Mouse (Mus musculus): ENCODE measurements around the gene Zfp541. TPM values are rescaled to one million over a fixed set of nuclear protein-coding genes. Genes with fewer than 3 reads are reported as not detected.

Gene Zfp541
- polyA plus RNA-seq, 1 experiment from 2014 or later = 0.05 TPM

DNA sequence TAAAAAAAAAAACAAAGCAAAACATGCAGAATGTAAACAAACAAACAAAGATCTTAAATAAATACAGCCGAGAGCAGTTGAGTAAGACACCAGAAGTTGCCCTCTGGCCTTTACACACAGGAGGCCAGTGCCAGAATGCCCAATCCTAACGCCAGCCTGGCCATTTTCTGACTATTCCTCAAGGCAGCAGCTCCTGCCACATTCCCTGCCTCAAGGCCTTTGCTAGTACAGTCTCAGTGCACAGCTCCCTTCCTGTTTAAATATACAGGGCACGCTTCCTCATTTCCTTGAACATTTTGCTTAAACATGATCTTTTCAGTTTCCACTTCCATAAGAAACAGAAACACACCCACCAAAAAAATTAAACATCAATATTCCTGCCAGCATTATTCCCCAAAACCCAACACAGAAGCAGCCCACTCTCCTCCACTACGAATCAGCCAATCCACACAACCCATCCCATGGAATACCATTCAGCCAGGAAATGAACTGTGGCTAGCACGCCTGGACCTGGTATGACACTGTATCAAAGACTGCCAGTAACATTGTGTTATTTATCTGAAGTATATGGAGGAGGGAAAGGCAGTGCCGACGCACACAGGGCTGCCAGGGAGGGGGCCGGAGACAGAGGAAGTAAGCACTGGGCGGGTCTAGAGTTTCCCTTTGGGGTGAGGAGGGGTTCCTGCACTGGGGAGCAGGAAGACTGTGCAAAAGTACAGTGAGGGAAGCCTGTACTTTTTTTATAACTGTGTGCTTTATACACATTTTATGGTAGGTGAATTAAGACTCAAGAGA is 43.4 kb upstream of the Zfp541 start:
- no peaks in the 10 kb centered on the region; the same call in 1 of the 2 replicates for H3K4me1 ChIP-seq (replicated peaks; ENCODE audit: control insufficient read depth, insufficient read depth)
- no peaks in the 10 kb centered on the region for H3K27me3 ChIP-seq (ENCODE audit: control insufficient read depth, insufficient read depth, low read length)
- ATAC-seq (ENCODE audit: low FRiP score, low TSS enrichment) (peak; percentile 72), DNase-seq (ENCODE audit: low spot score) (peak; percentile 42)
- no peaks in the 10 kb centered on the region for H3K9me3 ChIP-seq (ENCODE audit: control insufficient read depth, low read length)
- no peak overlapping the region for H3K4me3 ChIP-seq (ENCODE audit: low read depth, low read length)
- H3K4me2 ChIP-seq (replicated peaks; ENCODE audit: low read depth) = no peak overlapping the region
- 63% methylated on average over 9 of the region's 9 CpGs for WGBS
- no peak overlapping the region for H3K9ac ChIP-seq (ENCODE audit: low read length)
- H3K27ac ChIP-seq (replicated peaks) = peak overlapping the region; percentile 15
- H3K36me3 ChIP-seq (ENCODE audit: control insufficient read depth, insufficient read depth, low read length) = no peaks in the 10 kb centered on the region; the same call in 1 of the 2 replicates
- no peak for TF ChIP-seq CTCF (IDR thresholded peaks at IDR 0.05; ENCODE audit: low read depth)
- TF ChIP-seq EP300 (optimal IDR thresholded peaks at IDR 0.05) = no peak

DNA sequence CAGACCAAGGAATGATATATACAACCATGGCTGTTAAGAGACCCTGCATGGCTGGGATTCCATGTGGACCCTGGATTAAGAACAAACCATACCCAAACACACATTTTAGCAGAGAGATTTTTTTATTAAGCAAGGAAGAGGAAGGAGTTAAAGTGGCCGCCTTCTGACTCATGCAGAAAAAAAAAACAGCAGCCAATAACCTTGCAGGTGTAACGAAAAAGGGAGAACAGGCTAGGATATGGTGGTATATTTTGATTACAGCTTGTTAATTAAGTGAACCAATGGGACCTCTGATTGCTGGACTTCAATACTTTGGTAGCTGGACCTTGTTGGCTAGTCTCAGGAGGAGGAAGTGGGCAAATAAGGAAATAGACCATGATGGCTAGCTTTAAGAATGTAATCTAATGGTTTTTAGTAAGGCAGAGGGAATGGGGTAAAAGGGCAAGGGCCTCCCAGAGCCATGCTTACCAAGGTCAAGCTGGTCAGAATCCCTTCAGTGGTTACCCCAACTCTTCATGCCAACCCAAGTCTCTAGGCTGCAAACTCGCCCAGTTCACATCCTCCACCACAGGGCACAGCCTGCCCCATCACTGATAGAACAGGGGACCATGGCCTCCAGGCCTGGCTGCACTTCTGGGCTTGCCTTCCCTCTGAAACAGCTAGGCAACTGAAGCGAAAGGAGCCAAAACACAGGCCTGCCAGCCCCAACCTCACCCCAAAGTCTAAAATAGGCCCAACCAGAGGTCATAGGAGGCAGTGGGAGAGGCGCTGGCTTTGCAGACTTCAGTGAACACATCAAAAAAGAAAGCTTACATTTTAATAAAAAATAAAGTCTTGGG is 42.1 kb upstream of the Zfp541 start:
- Histone ChIP-seq H3K4me3 (ENCODE audit: low read depth, low read length) (no peak overlapping the region), H3K27ac (replicated peaks) (peak overlapping the region; percentile 15), H3K36me3 (ENCODE audit: control insufficient read depth, insufficient read depth, low read length) (no peaks in the 10 kb centered on the region), H3K27me3 (ENCODE audit: control insufficient read depth, insufficient read depth, low read length) (no peaks in the 10 kb centered on the region), H3K9ac (ENCODE audit: low read length) (no peak overlapping the region), H3K9me3 (ENCODE audit: control insufficient read depth, low read length) (no peaks in the 10 kb centered on the region), H3K4me2 (replicated peaks; ENCODE audit: low read depth) (no peak overlapping the region), H3K4me1 (replicated peaks; ENCODE audit: control insufficient read depth, insufficient read depth) (no peaks in the 10 kb centered on the region; the same call in 1 of the 2 replicates)
- ATAC-seq (ENCODE audit: low FRiP score, low TSS enrichment) (peak; percentile 69), DNase-seq (ENCODE audit: low spot score) (no peak)
- 74% methylated on average over 5 of the region's 5 CpGs for WGBS
- TF ChIP-seq EP300 (optimal IDR thresholded peaks at IDR 0.05) = no peak
- TF ChIP-seq CTCF (IDR thresholded peaks at IDR 0.05; ENCODE audit: low read depth) = no peak

DNA sequence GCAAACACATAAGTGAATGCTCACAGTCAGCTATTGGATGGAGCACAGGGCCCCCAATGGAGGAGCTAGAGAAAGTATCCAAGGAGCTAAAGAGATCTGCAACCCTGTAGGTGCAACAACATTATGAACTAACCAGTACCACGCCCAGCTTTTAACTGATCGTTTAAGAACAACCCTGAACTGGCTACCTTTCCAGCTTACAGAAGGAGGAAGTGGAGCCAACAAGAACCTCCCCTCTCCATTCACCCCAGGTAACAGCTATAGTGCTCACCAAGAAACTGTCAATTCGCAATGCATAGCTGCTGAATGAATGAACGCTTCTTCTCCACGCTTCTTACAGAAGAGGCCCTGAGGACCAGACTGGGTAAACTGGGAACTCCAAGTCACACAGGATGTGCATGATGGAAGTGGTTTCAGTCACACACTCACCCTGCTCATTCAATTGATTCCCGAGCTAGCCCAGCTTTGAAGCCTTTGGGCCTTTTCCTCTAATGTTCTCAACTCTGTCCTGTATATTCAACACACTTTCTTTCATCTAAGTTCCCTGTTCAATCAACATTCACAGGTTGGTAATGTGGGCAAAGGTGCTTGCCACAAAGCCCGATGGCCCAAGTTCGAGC is 36.9 kb upstream of the Zfp541 start:
- no peaks in the 10 kb centered on the region for H3K9me3 ChIP-seq (ENCODE audit: control insufficient read depth, low read length)
- WGBS = 71% methylated on average over 8 of the region's 8 CpGs
- no peaks in the 10 kb centered on the region for H3K27me3 ChIP-seq (ENCODE audit: control insufficient read depth, insufficient read depth, low read length)
- no peak for TF ChIP-seq EP300 (optimal IDR thresholded peaks at IDR 0.05)
- TF ChIP-seq CTCF (IDR thresholded peaks at IDR 0.05; ENCODE audit: low read depth) = no peak
- H3K4me1 ChIP-seq (replicated peaks; ENCODE audit: control insufficient read depth, insufficient read depth) = no peaks in the 10 kb centered on the region; the same call in 1 of the 2 replicates
- H3K4me3 ChIP-seq (ENCODE audit: low read depth, low read length) = no peak overlapping the region
- ATAC-seq (ENCODE audit: low FRiP score, low TSS enrichment) = peak; percentile 74
- H3K27ac ChIP-seq (replicated peaks) = no peak overlapping the region; the same call in 1 of the 2 replicates
- no peaks in the 10 kb centered on the region for H3K36me3 ChIP-seq (ENCODE audit: control insufficient read depth, insufficient read depth, low read length)
- no peak for DNase-seq (ENCODE audit: low spot score)
- H3K4me2 ChIP-seq (replicated peaks; ENCODE audit: low read depth) = no peak overlapping the region
- H3K9ac ChIP-seq (ENCODE audit: low read length) = no peak overlapping the region

DNA sequence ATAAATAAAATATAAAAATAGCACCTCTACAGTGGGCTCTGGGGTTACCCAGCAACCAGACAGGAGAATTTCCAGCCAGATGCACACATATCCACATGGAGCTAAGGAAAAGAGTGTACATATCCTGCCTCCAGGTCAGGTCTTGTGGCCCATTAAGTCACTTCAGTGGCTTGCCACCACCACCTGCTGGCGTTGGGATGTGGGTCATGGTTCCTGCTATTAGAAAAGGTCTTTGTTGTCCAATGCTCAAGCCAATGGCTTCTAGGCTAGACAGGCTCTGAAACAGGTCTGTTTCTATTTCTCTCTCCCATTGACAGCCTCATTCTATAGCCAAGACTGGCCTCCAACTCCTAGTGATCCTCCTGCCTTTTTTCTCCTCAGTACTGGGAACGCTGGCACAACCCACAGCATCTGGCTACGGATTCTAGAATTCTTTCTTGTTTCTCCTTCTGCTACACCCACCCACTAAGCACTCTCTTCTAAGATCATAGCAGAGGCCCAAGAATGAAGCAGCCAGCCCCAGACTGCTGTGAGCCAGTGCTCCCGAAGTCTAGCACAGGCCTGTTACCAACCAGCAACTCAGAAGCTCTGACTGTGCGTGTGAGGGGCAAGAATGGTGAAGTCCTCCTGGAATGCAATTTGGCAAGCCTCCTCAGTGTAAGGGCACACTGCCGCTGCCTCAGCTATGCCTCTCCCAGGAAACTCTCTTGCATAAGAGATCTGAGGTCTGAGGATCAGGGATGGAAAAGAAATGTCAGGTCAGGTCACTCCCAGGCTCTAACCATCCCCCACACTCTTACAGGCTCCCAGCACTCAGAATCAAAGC is 33.3 kb upstream of the Zfp541 start:
- Histone ChIP-seq H3K27ac (replicated peaks) (peak overlapping the region; percentile 31; the same call in 1 of the 2 replicates), H3K27me3 (ENCODE audit: control insufficient read depth, insufficient read depth, low read length) (no peaks in the 10 kb centered on the region), H3K4me3 (ENCODE audit: low read depth, low read length) (no peak overlapping the region), H3K36me3 (ENCODE audit: control insufficient read depth, insufficient read depth, low read length) (no peaks in the 10 kb centered on the region), H3K9me3 (ENCODE audit: control insufficient read depth, low read length) (no peaks in the 10 kb centered on the region), H3K9ac (ENCODE audit: low read length) (no peak overlapping the region), H3K4me2 (replicated peaks; ENCODE audit: low read depth) (no peak overlapping the region), H3K4me1 (replicated peaks; ENCODE audit: control insufficient read depth, insufficient read depth) (no peaks in the 10 kb centered on the region)
- ATAC-seq (ENCODE audit: low FRiP score, low TSS enrichment) (0 out of 2 replicates have a peak, but pooled peaks have one; percentile 7), DNase-seq (ENCODE audit: low spot score) (no peak)
- 59% methylated on average over 6 of the region's 6 CpGs for WGBS
- TF ChIP-seq CTCF (IDR thresholded peaks at IDR 0.05; ENCODE audit: low read depth) = peak; percentile 51
- TF ChIP-seq EP300 (optimal IDR thresholded peaks at IDR 0.05) = no peak

DNA sequence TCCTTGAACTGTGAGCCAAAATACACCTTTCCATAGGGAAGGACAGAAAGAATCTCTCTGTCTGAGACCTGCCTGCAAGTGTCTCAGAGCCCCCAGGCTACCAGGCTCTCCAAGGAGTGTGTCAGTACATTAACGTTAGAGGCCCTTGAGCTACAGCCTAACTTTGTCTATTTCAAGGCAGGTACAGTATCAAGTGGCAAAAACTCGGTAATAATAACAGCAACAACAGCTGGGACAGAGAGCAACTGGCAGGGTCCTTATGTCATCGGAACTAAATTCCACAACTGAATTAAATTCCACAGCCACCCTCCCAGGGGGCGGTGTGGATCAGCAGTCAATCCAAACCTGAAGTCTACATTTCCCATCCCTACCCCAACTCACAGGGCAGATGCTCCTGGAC is 30.5 kb upstream of the Zfp541 start:
- no peak overlapping the region for H3K4me2 ChIP-seq (replicated peaks; ENCODE audit: low read depth)
- H3K27ac ChIP-seq (replicated peaks) = no peak overlapping the region
- no peaks in the 10 kb centered on the region for H3K9me3 ChIP-seq (ENCODE audit: control insufficient read depth, low read length)
- ATAC-seq (ENCODE audit: low FRiP score, low TSS enrichment) (no peak), DNase-seq (ENCODE audit: low spot score) (no peak)
- H3K36me3 ChIP-seq (ENCODE audit: control insufficient read depth, insufficient read depth, low read length) = no peaks in the 10 kb centered on the region
- no peaks in the 10 kb centered on the region for H3K27me3 ChIP-seq (ENCODE audit: control insufficient read depth, insufficient read depth, low read length)
- TF ChIP-seq CTCF (IDR thresholded peaks at IDR 0.05; ENCODE audit: low read depth) (no peak), EP300 (optimal IDR thresholded peaks at IDR 0.05) (no peak)
- H3K4me1 ChIP-seq (replicated peaks; ENCODE audit: control insufficient read depth, insufficient read depth) = no peaks in the 10 kb centered on the region
- H3K4me3 ChIP-seq (ENCODE audit: low read depth, low read length) = no peak overlapping the region
- WGBS = 88% methylated on average over 4 of the region's 4 CpGs
- no peak overlapping the region for H3K9ac ChIP-seq (ENCODE audit: low read length)

Data from stomach, postnatal 0 days (tissue).